Mouse (Mus musculus): ENCODE measurements around the gene Tbxa2r. TPM values are rescaled to one million over a fixed set of nuclear protein-coding genes. Genes with fewer than 3 reads are reported as not detected.

Tbxa2r gene
- polyA plus RNA-seq, 1 experiment = 310 TPM

DNA sequence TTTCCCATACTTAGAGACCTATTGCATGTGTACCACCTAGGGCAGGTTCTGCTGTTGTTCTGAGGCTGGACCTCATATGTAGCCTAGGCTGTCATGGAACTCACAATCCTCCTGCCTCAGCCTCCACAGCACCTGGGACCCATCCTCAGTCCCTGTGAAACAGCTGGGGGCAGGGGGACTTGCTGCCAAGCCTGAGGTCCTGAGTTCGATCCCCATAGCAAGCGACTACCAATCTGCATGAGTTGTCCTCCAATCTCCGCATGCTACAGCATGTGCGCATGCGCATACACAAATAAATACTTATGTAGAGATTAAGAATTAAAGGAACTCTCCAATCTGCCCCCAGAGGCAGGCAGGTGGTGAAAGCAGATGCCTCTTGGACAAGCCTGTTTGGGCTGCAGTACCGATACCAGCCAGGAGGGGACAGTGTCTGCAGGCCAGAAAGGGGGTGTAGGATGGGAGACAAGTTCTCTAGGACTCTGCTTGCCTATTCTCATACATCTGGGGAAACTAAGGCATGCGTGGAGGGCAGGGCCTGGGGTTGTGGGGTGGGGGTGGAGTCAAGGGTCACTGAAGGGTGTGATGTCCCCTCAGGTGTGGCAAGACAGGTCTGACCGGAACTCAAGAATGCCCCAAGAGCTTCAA lies 40.9 kb upstream of the Tbxa2r start:
- no peak overlapping the region for H3K4me3 ChIP-seq (ENCODE audit: control insufficient read depth, insufficient read depth, low read length)
- WGBS = 77% methylated on average over 8 of the region's 8 CpGs
- peak; percentile 74 for DNase-seq

DNA sequence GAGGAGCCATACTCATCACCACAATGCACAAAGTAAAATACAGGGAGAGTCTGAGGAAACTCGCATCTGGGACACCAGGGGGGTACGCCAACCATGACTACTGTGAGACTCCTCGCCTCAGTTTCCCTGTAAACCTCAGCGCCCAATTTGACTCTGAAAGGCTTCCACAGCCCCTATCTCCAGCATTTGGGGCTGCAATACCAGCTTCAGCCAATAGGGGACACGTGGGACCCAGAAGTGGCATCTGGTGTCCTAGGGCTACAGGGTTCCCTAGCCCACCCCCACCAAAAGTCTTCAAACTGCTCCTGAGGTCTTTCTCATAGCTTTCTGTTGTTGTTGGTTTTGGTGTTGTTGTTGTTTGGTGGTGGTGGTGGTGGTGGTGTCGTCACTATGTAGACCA lies 39.9 kb upstream of the Tbxa2r start:
- H3K27ac ChIP-seq (ENCODE audit: control insufficient read depth, insufficient read depth, low read length) = no peak overlapping the region
- no peaks in the 10 kb centered on the region for H3K36me3 ChIP-seq (ENCODE audit: control insufficient read depth, insufficient read depth, low read length)
- H3K4me1 ChIP-seq (replicated peaks; ENCODE audit: control insufficient read depth, insufficient read depth, low read length) = peaks cover 50% of the 10 kb centered on the region
- DNase-seq = peak; percentile 63
- no peaks in the 10 kb centered on the region for H3K27me3 ChIP-seq (ENCODE audit: control insufficient read depth, insufficient read depth, low read length)
- no peak overlapping the region for H3K4me3 ChIP-seq (ENCODE audit: control insufficient read depth, insufficient read depth, low read length)
- WGBS = 55% methylated on average over 6 of the region's 6 CpGs
- TF ChIP-seq CTCF (IDR thresholded peaks at IDR 0.05; ENCODE audit: borderline replicate concordance, control insufficient read depth, extremely low read depth, insufficient read depth, low read length, poor library complexity) (peak; percentile 44; the same call in 1 of the 2 replicates), POLR2A (IDR thresholded peaks at IDR 0.05; ENCODE audit: control insufficient read depth, extremely low read depth, insufficient read depth, low read length, poor library complexity) (no peak)

More for the DNA sequence above, 40.9 kb upstream of the Tbxa2r start:
- TF ChIP-seq CTCF (IDR thresholded peaks at IDR 0.05; ENCODE audit: borderline replicate concordance, control insufficient read depth, extremely low read depth, insufficient read depth, low read length, poor library complexity) = peak; percentile 87; the same call in 1 of the 2 replicates
- no peak for TF ChIP-seq POLR2A (IDR thresholded peaks at IDR 0.05; ENCODE audit: control insufficient read depth, extremely low read depth, insufficient read depth, low read length, poor library complexity)
- no peaks in the 10 kb centered on the region for H3K36me3 ChIP-seq (ENCODE audit: control insufficient read depth, insufficient read depth, low read length)
- no peak overlapping the region for H3K27ac ChIP-seq (ENCODE audit: control insufficient read depth, insufficient read depth, low read length)
- peaks cover 49% of the 10 kb centered on the region for H3K4me1 ChIP-seq (replicated peaks; ENCODE audit: control insufficient read depth, insufficient read depth, low read length)
- no peaks in the 10 kb centered on the region for H3K27me3 ChIP-seq (ENCODE audit: control insufficient read depth, insufficient read depth, low read length)

DNA sequence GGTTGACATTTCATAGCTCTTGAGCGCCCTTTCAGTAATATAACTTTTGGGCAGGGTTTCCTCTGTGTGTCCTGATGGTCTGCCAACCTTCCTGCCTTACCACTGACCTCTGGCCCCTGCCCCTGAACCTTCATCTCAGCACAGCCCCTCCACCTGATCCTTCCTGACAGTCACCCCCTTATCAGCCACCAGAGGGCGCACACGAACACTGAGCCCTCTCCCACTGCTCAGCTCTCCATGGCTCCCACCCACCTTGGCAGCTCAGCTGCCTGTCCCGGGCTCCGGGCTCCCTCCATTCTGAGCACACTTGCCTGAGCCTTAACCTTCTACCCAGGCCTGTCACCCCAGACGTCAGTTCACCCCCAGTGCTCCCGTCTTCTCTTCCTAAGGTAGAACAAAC lies 39.3 kb upstream of the Tbxa2r start:
- Histone ChIP-seq H3K36me3 (ENCODE audit: control insufficient read depth, insufficient read depth, low read length) (no peaks in the 10 kb centered on the region), H3K27ac (ENCODE audit: control insufficient read depth, insufficient read depth, low read length) (no peak overlapping the region), H3K4me1 (replicated peaks; ENCODE audit: control insufficient read depth, insufficient read depth, low read length) (peaks cover 57% of the 10 kb centered on the region), H3K4me3 (ENCODE audit: control insufficient read depth, insufficient read depth, low read length) (no peak overlapping the region), H3K27me3 (ENCODE audit: control insufficient read depth, insufficient read depth, low read length) (no peaks in the 10 kb centered on the region)
- WGBS = 12% methylated on average over 7 of the region's 7 CpGs
- peak; percentile 74 for DNase-seq
- TF ChIP-seq POLR2A (IDR thresholded peaks at IDR 0.05; ENCODE audit: control insufficient read depth, extremely low read depth, insufficient read depth, low read length, poor library complexity) = no peak
- peak; percentile 89 for TF ChIP-seq CTCF (IDR thresholded peaks at IDR 0.05; ENCODE audit: borderline replicate concordance, control insufficient read depth, extremely low read depth, insufficient read depth, low read length, poor library complexity)

DNA sequence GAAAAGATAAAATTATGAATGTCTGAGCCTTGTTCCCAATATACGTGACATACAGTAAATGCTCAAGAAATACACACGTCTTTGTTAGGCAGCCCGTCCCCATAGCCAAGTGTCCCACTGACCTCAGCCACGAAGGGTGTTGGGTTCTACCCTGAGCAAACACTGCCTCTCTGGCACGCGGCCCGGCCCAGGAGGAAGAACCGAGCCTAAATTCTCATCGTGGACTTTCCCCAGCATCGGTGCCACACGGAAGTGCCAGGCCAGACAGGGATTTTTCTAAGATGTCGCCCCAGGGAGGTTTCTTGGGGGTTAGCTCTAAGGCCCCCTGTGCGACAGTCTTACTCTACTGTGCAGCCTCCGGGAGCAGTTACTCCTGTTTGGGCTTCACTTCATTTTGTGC lies 38.7 kb upstream of the Tbxa2r start:
- H3K27me3 ChIP-seq (ENCODE audit: control insufficient read depth, insufficient read depth, low read length) = no peaks in the 10 kb centered on the region
- no peak overlapping the region for H3K27ac ChIP-seq (ENCODE audit: control insufficient read depth, insufficient read depth, low read length)
- DNase-seq = no peak
- TF ChIP-seq POLR2A (IDR thresholded peaks at IDR 0.05; ENCODE audit: control insufficient read depth, extremely low read depth, insufficient read depth, low read length, poor library complexity) = no peak
- TF ChIP-seq CTCF (IDR thresholded peaks at IDR 0.05; ENCODE audit: borderline replicate concordance, control insufficient read depth, extremely low read depth, insufficient read depth, low read length, poor library complexity) = no peak
- no peaks in the 10 kb centered on the region for H3K36me3 ChIP-seq (ENCODE audit: control insufficient read depth, insufficient read depth, low read length)
- 83% methylated on average over 14 of the region's 14 CpGs for WGBS
- H3K4me3 ChIP-seq (ENCODE audit: control insufficient read depth, insufficient read depth, low read length) = no peak overlapping the region
- H3K4me1 ChIP-seq (replicated peaks; ENCODE audit: control insufficient read depth, insufficient read depth, low read length) = peaks cover 61% of the 10 kb centered on the region

DNA sequence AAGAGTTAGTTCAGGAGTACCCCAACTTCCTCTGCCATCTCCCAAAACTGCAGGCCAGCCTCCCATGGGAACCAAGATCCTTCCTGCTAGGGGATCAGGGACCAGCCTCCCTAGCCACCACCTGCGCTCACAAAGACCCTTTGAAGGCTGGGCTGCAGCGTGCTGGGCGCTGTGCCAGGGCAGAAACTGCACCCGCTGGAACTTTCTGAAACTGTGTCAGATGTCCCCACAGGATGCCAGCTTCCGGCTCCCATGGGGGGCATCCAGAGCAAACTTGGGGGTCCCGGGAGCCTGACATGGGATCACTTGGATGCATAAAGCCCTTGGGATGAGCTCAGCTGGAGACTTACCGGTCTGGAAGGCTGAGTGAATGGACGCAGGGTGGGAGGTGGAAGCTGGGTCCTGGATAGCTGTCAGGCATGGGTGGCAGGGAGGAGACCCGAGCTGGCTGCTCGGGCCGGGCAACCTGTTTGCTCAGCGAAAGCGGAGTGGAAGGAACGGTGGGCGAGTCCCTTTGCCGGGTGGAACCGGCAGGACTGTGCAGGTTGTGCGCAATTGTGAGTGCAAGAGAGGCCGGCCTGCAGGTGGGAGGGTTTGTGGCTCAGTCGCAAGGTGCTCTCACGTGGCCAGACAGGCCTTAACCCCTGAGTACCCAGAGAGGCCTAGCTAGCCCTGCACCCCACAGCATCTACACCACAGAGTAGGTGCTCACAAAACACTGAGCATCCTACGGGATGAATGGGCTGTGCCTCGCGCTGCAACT lies 37.7 kb upstream of the Tbxa2r start:
- no peaks in the 10 kb centered on the region for H3K36me3 ChIP-seq (ENCODE audit: control insufficient read depth, insufficient read depth, low read length)
- DNase-seq = peak; percentile 69
- WGBS = 9% methylated on average over 24 of the region's 24 CpGs
- H3K27me3 ChIP-seq (ENCODE audit: control insufficient read depth, insufficient read depth, low read length) = no peaks in the 10 kb centered on the region
- H3K27ac ChIP-seq (ENCODE audit: control insufficient read depth, insufficient read depth, low read length) = peak overlapping the region; percentile 76
- peak overlapping the region; percentile 25 for H3K4me3 ChIP-seq (ENCODE audit: control insufficient read depth, insufficient read depth, low read length)
- no peak for TF ChIP-seq POLR2A (IDR thresholded peaks at IDR 0.05; ENCODE audit: control insufficient read depth, extremely low read depth, insufficient read depth, low read length, poor library complexity)
- TF ChIP-seq CTCF (IDR thresholded peaks at IDR 0.05; ENCODE audit: borderline replicate concordance, control insufficient read depth, extremely low read depth, insufficient read depth, low read length, poor library complexity) = 0 out of 2 replicates have a peak, but pooled peaks have one; percentile 10
- peaks cover 63% of the 10 kb centered on the region for H3K4me1 ChIP-seq (replicated peaks; ENCODE audit: control insufficient read depth, insufficient read depth, low read length)

DNA sequence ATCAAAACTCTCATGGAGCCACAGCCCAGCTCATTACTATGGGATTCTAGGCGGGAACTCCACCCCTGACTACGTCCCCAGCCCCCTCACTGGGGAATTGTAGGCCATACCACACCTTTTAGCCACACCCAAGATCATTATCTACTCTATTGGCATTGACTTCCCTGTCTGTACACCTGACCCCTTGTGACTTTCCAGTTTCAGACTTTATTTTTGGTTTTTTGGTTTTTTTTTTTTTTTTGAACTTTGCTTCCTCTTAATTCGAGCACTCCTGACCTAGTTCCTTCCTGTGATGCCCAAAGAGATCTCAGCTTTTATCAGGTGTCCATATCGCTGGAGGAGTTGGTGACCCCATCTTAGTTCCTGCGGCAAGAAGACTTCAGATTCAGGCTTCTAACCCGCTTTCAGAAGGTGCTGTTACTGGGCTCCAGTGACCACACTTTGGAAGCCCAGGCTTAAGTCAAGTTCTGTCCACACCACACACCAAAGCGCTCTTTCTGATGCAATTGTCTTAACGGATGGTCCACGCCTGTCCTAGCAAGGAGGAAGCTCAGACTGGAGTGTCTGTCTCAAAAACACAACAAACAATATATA lies 36.9 kb upstream of the Tbxa2r start, which contains the start of gene Tjp3:
Gene Tjp3, minus strand, starts transcription at position 71 of the 594 bp plus-strand sequence.
- H3K4me3 ChIP-seq (ENCODE audit: control insufficient read depth, insufficient read depth, low read length) = peak within 1 kb of the TSS; percentile 25
- WGBS = 26% methylated on average over 9 of the region's 9 CpGs
- DNase-seq = no peak

More for the DNA sequence above, 36.9 kb upstream of the Tbxa2r start, which contains the start of gene Tjp3:
- no peaks in the 10 kb centered on the region for H3K27me3 ChIP-seq (ENCODE audit: control insufficient read depth, insufficient read depth, low read length)
- H3K27ac ChIP-seq (ENCODE audit: control insufficient read depth, insufficient read depth, low read length) = peak within 1 kb of the TSS; percentile 76
- TF ChIP-seq CTCF (IDR thresholded peaks at IDR 0.05; ENCODE audit: borderline replicate concordance, control insufficient read depth, extremely low read depth, insufficient read depth, low read length, poor library complexity) (no peak), POLR2A (IDR thresholded peaks at IDR 0.05; ENCODE audit: control insufficient read depth, extremely low read depth, insufficient read depth, low read length, poor library complexity) (no peak)
- peaks cover 63% of the 10 kb centered on the region for H3K4me1 ChIP-seq (replicated peaks; ENCODE audit: control insufficient read depth, insufficient read depth, low read length)
- no peaks in the 10 kb centered on the region for H3K36me3 ChIP-seq (ENCODE audit: control insufficient read depth, insufficient read depth, low read length)

Data from thymus, adult 2 months (tissue).